Comparison of ENCODE assay signal across 27 mouse cellular contexts in genomic region chr2:60844259-60844658, GRCm38 (mm10).
"Had no signal": no experiment of that assay in that cellular context is flagged by ENCODE, and none has a peak within 500 bp of the region (broad histone marks: within the 10 kb centered on the region; RNA-seq: fewer than 3 reads in every experiment).

No protein-coding gene starts in this region.

- H3K27ac ChIP-seq: left cerebral cortex, adult 2 months; limb, embryonic 10.5 days; limb, embryonic 12.5 days; limb, embryonic 13.5 days; limb, embryonic 15.5 days; liver, embryonic 12.5 days; liver, embryonic 13.5 days; liver, embryonic 14.5 days; liver, embryonic 15.5 days; midbrain, embryonic 10.5 days; midbrain, embryonic 12.5 days; midbrain, embryonic 13.5 days; midbrain, embryonic 15.5 days had no signal

- DNase-seq: left cerebral cortex, postnatal 4 days; liver; liver, embryonic 13.5 days; liver, postnatal 0 days; lung, adult 2 months; lung, embryonic 14.5 days; lung, postnatal 14 days; lung, postnatal 36 days; lung, postnatal 4 days; midbrain, embryonic 14.5 days had no signal

- H3K4me1 ChIP-seq: midbrain, embryonic 15.5 days had no signal

- H3K9me3 ChIP-seq: limb, embryonic 10.5 days; limb, embryonic 12.5 days; limb, embryonic 13.5 days; limb, embryonic 15.5 days; liver, embryonic 12.5 days; liver, embryonic 13.5 days; liver, embryonic 15.5 days; megakaryocyte, embryonic 14.5 days; midbrain, embryonic 10.5 days; midbrain, embryonic 12.5 days; midbrain, embryonic 13.5 days; midbrain, embryonic 15.5 days had no signal

- H3K4me3 ChIP-seq: left cerebral cortex, adult 2 months; limb, embryonic 10.5 days; limb, embryonic 12.5 days; limb, embryonic 13.5 days; limb, embryonic 15.5 days; liver, embryonic 12.5 days; liver, embryonic 13.5 days; liver, embryonic 15.5 days; megakaryocyte, embryonic 14.5 days; midbrain, embryonic 10.5 days; midbrain, embryonic 12.5 days; midbrain, embryonic 13.5 days; midbrain, embryonic 15.5 days; myocyte had no signal

- H3K36me3 ChIP-seq: midbrain, embryonic 10.5 days; midbrain, embryonic 12.5 days; midbrain, embryonic 13.5 days; midbrain, embryonic 15.5 days had no signal

- H3K9ac ChIP-seq: limb, embryonic 12.5 days; limb, embryonic 13.5 days; limb, embryonic 15.5 days; liver, embryonic 12.5 days; liver, embryonic 13.5 days; liver, embryonic 14.5 days; liver, embryonic 15.5 days; liver, postnatal 0 days; lung, embryonic 14.5 days; midbrain, embryonic 12.5 days; midbrain, embryonic 13.5 days; midbrain, embryonic 15.5 days had no signal

- H3K27me3 ChIP-seq: limb, embryonic 12.5 days; limb, embryonic 13.5 days; limb, embryonic 15.5 days; liver, embryonic 12.5 days; liver, embryonic 13.5 days; liver, embryonic 15.5 days; megakaryocyte, embryonic 14.5 days; midbrain, embryonic 12.5 days; midbrain, embryonic 15.5 days had no signal

- H3K4me2 ChIP-seq: limb, embryonic 12.5 days; limb, embryonic 13.5 days; limb, embryonic 15.5 days; liver, embryonic 11.5 days; liver, embryonic 13.5 days; liver, embryonic 15.5 days; lung, embryonic 14.5 days; midbrain, embryonic 11.5 days; midbrain, embryonic 12.5 days; midbrain, embryonic 13.5 days; midbrain, embryonic 15.5 days had no signal

- ATAC-seq: liver, embryonic 12.5 days; liver, postnatal 0 days; midbrain, embryonic 13.5 days; midbrain, embryonic 15.5 days; midbrain, embryonic 16.5 days had no signal
